Mouse (Mus musculus): ENCODE data around the gene Lman2.

DNA sequence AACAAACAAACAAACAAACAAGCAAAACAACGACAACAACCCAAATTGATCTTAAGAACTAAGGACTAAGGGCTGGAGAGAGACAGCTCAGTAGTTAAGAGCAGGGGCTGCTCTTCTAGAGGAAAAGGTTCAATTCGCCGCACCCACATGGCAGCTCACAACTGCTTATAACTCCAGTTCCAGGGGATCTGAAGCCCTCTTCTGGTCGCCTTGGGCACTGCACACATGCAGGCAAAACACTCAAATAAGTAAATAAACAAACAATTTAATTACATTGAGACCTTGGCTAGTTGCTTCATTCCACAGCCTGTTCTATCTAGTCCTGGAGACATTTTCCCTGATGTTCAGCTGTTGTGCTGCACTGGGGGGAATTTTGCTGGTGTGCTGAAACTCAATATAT lies 30.4 kb upstream of the Lman2 start:
- TF ChIP-seq HCFC1 (IDR thresholded peaks at IDR 0.05; ENCODE audit: borderline replicate concordance, insufficient read depth, low read length) (no peak), ZC3H11A (IDR thresholded peaks at IDR 0.05; ENCODE audit: borderline replicate concordance, low read depth, low read length) (no peak)
